Mouse (Mus musculus) lung, postnatal 36 days (tissue): ENCODE data around the gene Ssr2.

Source experiments
- DNase-seq: peaks from one replicate; pipeline ENCODE4 v3.0.0; 2022; ENCODE audit warnings: mixed read lengths

Gene Ssr2

GRCm38 (mm10) chr3:88625531-88625930, 49.9 kb downstream of the Ssr2 start:
- DNase-seq, result no peak

- DNase-seq, result peak; percentile 34
Measured at GRCm38 (mm10) chr3:88626316-88626715, 50.6 kb downstream of the Ssr2 start.

GRCm38 (mm10) chr3:88627114-88627513, 51.4 kb downstream of the Ssr2 start:
- no peak for DNase-seq

- DNase-seq, result no peak
Measured at GRCm38 (mm10) chr3:88627535-88627934, 51.9 kb downstream of the Ssr2 start.

- DNase-seq, result no peak
Measured at GRCm38 (mm10) chr3:88628766-88629165, 53.1 kb downstream of the Ssr2 start.

- no peak for DNase-seq
Measured at GRCm38 (mm10) chr3:88629244-88629643, 53.6 kb downstream of the Ssr2 start.

GRCm38 (mm10) chr3:88630018-88630417, 54.3 kb downstream of the Ssr2 start:
- peak; percentile 61 for DNase-seq

GRCm38 (mm10) chr3:88630849-88631341, 55.2 kb downstream of the Ssr2 start:
- peak; percentile 80 for DNase-seq

DNA sequence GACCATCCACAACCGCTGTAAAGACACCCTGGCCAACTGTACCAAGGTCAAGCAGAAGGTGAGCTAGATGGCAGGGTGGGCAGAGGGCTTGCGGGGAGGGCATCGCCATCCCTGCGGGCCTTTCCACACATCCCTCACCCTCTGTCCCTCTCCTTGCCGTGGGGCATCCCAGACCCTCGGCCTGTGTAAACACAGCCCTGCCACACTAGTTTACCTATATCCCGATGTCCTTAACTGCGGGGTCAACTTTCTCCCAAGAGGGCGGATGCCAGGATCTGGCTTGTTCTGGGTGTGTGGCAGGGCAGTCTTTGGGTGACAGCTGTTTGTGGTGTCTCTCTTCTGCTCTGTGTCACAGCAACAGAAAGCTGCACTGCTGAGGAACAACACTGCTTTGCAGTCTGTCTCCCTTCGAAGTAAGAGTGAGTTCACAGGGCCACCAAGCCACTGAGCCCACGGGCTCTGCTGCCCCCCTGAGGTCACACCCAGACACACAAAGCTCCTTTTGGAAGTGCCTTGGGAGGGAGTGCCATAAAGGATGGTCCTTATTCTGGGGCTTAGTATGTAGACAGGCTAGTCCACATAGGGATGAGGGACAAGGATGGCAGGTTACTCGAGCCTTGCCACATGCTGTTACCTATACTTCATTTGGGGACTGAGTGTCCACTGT, 56.4 kb downstream of the Ssr2 start:
- DNase-seq, result no peak

DNA sequence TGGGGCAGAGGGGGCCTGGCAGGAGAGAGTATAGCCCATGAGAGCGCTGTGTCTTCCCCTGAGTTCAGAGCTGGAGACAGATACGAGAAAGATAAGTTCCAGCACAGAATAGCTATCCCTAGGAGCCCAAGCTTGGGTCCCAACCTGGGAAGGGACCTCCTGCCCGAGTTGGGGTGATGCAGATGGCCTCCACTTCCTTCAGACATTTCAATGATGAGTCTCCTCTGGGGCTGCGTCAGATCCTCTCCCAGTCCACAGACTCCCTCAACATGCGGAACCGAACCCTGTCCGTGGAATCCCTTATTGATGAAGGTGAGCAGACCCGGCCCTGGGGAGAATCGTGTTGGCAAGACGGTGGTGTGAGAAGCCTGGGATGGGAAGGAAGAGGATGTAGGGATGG, 57.4 kb downstream of the Ssr2 start:
- no peak for DNase-seq

GRCm38 (mm10) chr3:88635506-88636275, 60.0 kb downstream of the Ssr2 start:
- no peak for DNase-seq

DNA sequence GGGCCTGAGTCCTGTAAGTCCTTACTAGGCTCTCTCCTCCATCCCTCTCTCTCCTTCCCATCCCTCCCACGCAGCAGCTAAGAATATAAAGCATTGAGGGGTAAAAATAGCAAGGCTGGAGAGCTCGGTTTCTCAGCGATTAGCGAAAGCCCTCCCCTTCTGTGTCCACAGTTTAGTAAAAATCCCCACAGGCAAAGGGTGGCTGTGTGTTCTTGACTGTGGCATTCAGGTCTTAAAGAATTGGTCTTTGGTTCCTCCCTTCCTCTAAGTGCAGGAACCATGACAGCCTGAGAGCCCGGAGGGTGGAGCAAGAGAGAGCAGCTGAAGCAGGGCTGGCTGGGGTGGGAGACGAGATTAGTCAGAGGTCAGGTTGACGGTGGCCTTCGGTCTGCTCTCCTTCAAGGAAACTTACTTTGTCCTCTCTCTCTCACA, 60.9 kb downstream of the Ssr2 start:
- no peak for DNase-seq

DNA sequence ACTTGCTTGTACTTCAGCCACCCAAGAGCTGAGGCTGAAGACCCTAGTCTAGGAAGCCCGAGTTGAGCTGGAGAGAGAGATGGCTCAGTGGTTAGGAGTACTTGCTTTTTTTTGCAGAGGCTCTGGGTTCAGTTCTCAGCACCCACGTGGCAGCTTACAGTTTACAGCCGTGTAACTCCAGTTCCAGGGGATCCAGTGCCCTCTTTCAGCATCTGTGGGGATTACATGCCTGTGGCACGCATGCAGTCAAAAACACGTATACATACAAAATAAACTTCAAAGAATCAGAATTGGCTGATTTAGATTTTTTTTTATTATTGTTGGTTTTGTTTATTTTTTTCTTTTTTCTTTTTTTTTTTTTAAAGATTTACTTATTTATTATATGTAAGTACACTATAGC, 61.5 kb downstream of the Ssr2 start:
- DNase-seq, result no peak
